Mouse (Mus musculus) frontal cortex, adult 2 months (tissue): ENCODE results near the gene Tcf25. TPM values are rescaled to one million over a fixed set of nuclear protein-coding genes. Genes with fewer than 3 reads are reported as not detected.
"Not testable (repeated sequence)": the region's sequence is repeated elsewhere in the genome, so short reads cannot be mapped to it uniquely, and the experiment has no call there.

ENCODE experiments used
- DNase-seq, 2 experiments: peaks; one replicate each; pipeline ENCODE4 v3.0.0; 2022; ENCODE audit warnings: low spot score in 1 of 2; ENCODE audit errors: extremely low spot score in 1 of 2
- polyA plus RNA-seq: library from polyadenylated mRNA; depleted of rRNA; stranded (reverse); fragments of >200 nt; gene quantifications from 2 replicates; pipeline ENCODE4 v1.2.3, GENCODE M21; 2012

Tcf25 gene
- polyA plus RNA-seq, 1 experiment: 583 TPM

- no peak for DNase-seq
These were observed 53.3 kb downstream of the Tcf25 start for GRCm38 (mm10) chr8:123426511-123427509.

- DNase-seq: no peak
These were observed 54.2 kb downstream of the Tcf25 start for GRCm38 (mm10) chr8:123427639-123428275.

GRCm38 (mm10) chr8:123428343-123428893, 54.9 kb downstream of the Tcf25 start:
- DNase-seq: no peak

GRCm38 (mm10) chr8:123428939-123429721, 55.6 kb downstream of the Tcf25 start:
- no peak for DNase-seq

- DNase-seq: not testable (repeated sequence)
These were observed 56.1 kb downstream of the Tcf25 start for GRCm38 (mm10) chr8:123429722-123430013.

- not testable (repeated sequence) for DNase-seq
These were observed 57.4 kb downstream of the Tcf25 start for GRCm38 (mm10) chr8:123430936-123431335.

- DNase-seq: no peak
These were observed 58.2 kb downstream of the Tcf25 start for GRCm38 (mm10) chr8:123431616-123432365.

- no peak for DNase-seq
These were observed 58.8 kb downstream of the Tcf25 start for GRCm38 (mm10) chr8:123432381-123432780.

GRCm38 (mm10) chr8:123433241-123433974, 59.9 kb downstream of the Tcf25 start:
- DNase-seq: not testable (repeated sequence)

GRCm38 (mm10) chr8:123441788-123442187, 68.2 kb downstream of the Tcf25 start:
- DNase-seq: no peak

- no peak for DNase-seq
These were observed 68.8 kb downstream of the Tcf25 start for GRCm38 (mm10) chr8:123442351-123442750.

- DNase-seq: peak; percentile 82 to 96
These were observed 69.5 kb downstream of the Tcf25 start for GRCm38 (mm10) chr8:123442871-123443575.

- peak in 1 of 2 experiments; percentile 14 for DNase-seq
These were observed 70.0 kb downstream of the Tcf25 start for GRCm38 (mm10) chr8:123443576-123443921.

GRCm38 (mm10) chr8:123444131-123444530, 70.6 kb downstream of the Tcf25 start:
- no peak for DNase-seq

GRCm38 (mm10) chr8:123445981-123446380, 72.4 kb downstream of the Tcf25 start:
- DNase-seq: no peak

GRCm38 (mm10) chr8:123446799-123447198, 73.2 kb downstream of the Tcf25 start:
- DNase-seq: no peak

- no peak for DNase-seq
These were observed 77.2 kb downstream of the Tcf25 start for GRCm38 (mm10) chr8:123450783-123451182.

- DNase-seq: not testable (repeated sequence)
These were observed 78.2 kb downstream of the Tcf25 start for GRCm38 (mm10) chr8:123451747-123452146.

- no peak for DNase-seq
These were observed 78.6 kb downstream of the Tcf25 start for GRCm38 (mm10) chr8:123452149-123452548.
